Mouse (Mus musculus) spleen, adult 2 months (tissue): ENCODE data around the gene Dynll2.

ENCODE experiments used
- CTCF ChIP-seq: fragments of 200-500 bp; IDR thresholded peaks from 2 replicates; pipeline ENCODE4 v1.5.1; 2011; ENCODE audit warnings: mild to moderate bottlenecking, inconsistent platforms; ENCODE audit not compliant: insufficient read depth, insufficient read length, insufficient replicate concordance; ENCODE audit errors: extremely low read depth
- POLR2A ChIP-seq: fragments of 200-500 bp; IDR thresholded peaks from 2 replicates; pipeline ENCODE4 v1.6.1; 2011; ENCODE audit warnings: low read depth, low read length, inconsistent platforms

DNA sequence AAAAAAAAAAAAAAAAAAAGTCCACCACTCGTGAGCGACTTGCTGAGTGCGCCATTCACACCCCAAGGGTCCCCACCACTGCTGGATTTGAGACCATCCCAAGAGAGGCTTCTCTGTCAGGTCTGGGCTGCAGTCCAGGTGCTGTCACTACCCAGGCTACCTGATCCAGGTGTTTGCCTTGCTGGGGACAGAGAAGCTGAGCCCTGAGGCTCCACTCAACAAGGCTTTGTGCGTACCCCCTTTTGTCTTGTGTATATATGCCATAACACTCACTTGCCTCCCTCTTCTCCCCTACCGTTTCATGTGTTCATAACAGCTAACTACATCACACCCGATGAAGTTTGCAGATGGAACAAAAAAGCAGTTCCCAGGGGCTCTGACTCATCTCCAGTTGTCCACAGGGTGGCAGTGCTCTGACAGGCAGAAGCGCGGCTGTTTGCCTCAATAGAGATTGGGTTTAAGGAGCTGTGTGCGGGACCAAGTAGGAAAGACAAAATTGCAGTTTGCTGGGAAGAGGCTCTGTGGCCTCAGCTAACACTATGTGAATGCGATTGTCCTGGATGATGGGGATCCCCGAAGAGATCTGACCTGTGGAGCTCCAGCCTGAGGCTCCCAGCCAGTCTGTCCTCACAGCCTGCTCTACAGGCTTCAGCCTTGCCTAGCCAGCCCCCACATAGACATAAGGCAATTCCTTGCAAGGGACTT is 12.7 kb downstream of the Dynll2 start:
- TF ChIP-seq CTCF = peak; percentile 69; the same call in 1 of the 2 replicates
- no peak for TF ChIP-seq POLR2A
